Mouse (Mus musculus) spleen, postnatal 10 days (tissue): ENCODE data around the gene Irgm1.
A peak's percentile ranks its signal among the peaks of the same experiment; 100 is the strongest.
"Not testable (repeated sequence)": the region's sequence is repeated elsewhere in the genome, so short reads cannot be mapped to it uniquely, and the experiment has no call there.

ENCODE experiments used
- DNase-seq, 2 experiments: peaks; one replicate each; pipeline ENCODE4 v3.0.0; 2021 to 2022; ENCODE audit warnings: low spot score in 2 of 2

Gene Irgm1

GRCm38 (mm10) chr11:48871201-48871772 lies at the start of gene Irgm1:
Gene Irgm1, minus strand, starts transcription at chr11:48871683.
- DNase-seq = peak; percentile 71 to 85

GRCm38 (mm10) chr11:48918380-48918779 lies 46.9 kb upstream of the Irgm1 start:
- DNase-seq = no peak

- no peak for DNase-seq
Observed at GRCm38 (mm10) chr11:48913611-48914010, 42.1 kb upstream of the Irgm1 start.

- DNase-seq = no peak
Observed at GRCm38 (mm10) chr11:48908459-48908858, 37.0 kb upstream of the Irgm1 start.

GRCm38 (mm10) chr11:48902021-48902420 lies 30.5 kb upstream of the Irgm1 start, which contains the start of gene Gm5431:
Gene Gm5431, minus strand, starts transcription at chr11:48902214.
- peak in 1 of 2 experiments; percentile 13 for DNase-seq

GRCm38 (mm10) chr11:48901567-48901930 lies 30.1 kb upstream of the Irgm1 start:
- peak in 1 of 2 experiments; percentile 15 for DNase-seq

GRCm38 (mm10) chr11:48900654-48901566 lies 29.4 kb upstream of the Irgm1 start:
- DNase-seq = peak in 1 of 2 experiments; percentile 22

- no peak for DNase-seq
Observed at GRCm38 (mm10) chr11:48898812-48899431, 27.4 kb upstream of the Irgm1 start.

GRCm38 (mm10) chr11:48876680-48877079 lies 5.2 kb upstream of the Irgm1 start:
- DNase-seq = no peak

- not testable (repeated sequence) for DNase-seq
Observed at GRCm38 (mm10) chr11:48875343-48875837, 3.9 kb upstream of the Irgm1 start.

- peak; percentile 48 to 72 for DNase-seq
Observed at GRCm38 (mm10) chr11:48874465-48874864, 3.0 kb upstream of the Irgm1 start.

GRCm38 (mm10) chr11:48873591-48874290 lies 2.3 kb upstream of the Irgm1 start:
- DNase-seq = peak in 1 of 2 experiments; percentile 44

- DNase-seq = no peak
Observed at GRCm38 (mm10) chr11:48872695-48873300, 1.3 kb upstream of the Irgm1 start.

- DNase-seq = peak; percentile 51 to 60
Observed at GRCm38 (mm10) chr11:48871817-48872541, 496 bp upstream of the Irgm1 start.

- DNase-seq = peak in 1 of 2 experiments; percentile 28
Observed at GRCm38 (mm10) chr11:48870781-48871180, 702 bp downstream of the Irgm1 start.

GRCm38 (mm10) chr11:48869380-48870110 lies 1.9 kb downstream of the Irgm1 start:
- peak in 1 of 2 experiments; percentile 32 for DNase-seq

GRCm38 (mm10) chr11:48866481-48866880 lies 5.0 kb downstream of the Irgm1 start:
- DNase-seq = no peak

- no peak for DNase-seq
Observed at GRCm38 (mm10) chr11:48863808-48864207, 7.7 kb downstream of the Irgm1 start.

- no peak for DNase-seq
Observed at GRCm38 (mm10) chr11:48862784-48863319, 8.6 kb downstream of the Irgm1 start.
